Mouse (Mus musculus) lung, postnatal 25 days (tissue): ENCODE data around the gene Gm7694.

Experiments
- DNase-seq: peaks from one replicate; pipeline ENCODE4 v3.0.0; 2022; ENCODE audit warnings: low spot score

Gm7694 gene

GRCm38 (mm10) chr1:170306232-170306631, at the start of gene Gm7694:
Gene Gm7694 (minus strand): TSS chr1:170306332.
- no peak for DNase-seq

- no peak for DNase-seq
These were observed 47.2 kb upstream of the Gm7694 start for GRCm38 (mm10) chr1:170353335-170353734.

- DNase-seq, result no peak
These were observed 44.9 kb upstream of the Gm7694 start for GRCm38 (mm10) chr1:170351080-170351479.

GRCm38 (mm10) chr1:170346266-170346665, 40.1 kb upstream of the Gm7694 start:
- DNase-seq, result peak; percentile 46

- no peak for DNase-seq
These were observed 37.8 kb upstream of the Gm7694 start for GRCm38 (mm10) chr1:170343906-170344305.

- DNase-seq, result no peak
These were observed 36.9 kb upstream of the Gm7694 start for GRCm38 (mm10) chr1:170343081-170343480.

- no peak for DNase-seq
These were observed 33.8 kb upstream of the Gm7694 start for GRCm38 (mm10) chr1:170339943-170340342.

- no peak for DNase-seq
These were observed 26.6 kb upstream of the Gm7694 start for GRCm38 (mm10) chr1:170332775-170333174.

- DNase-seq, result no peak
These were observed 25.8 kb upstream of the Gm7694 start for GRCm38 (mm10) chr1:170331926-170332325.

GRCm38 (mm10) chr1:170325277-170325676, 19.1 kb upstream of the Gm7694 start:
- DNase-seq, result no peak

GRCm38 (mm10) chr1:170324312-170324711, 18.2 kb upstream of the Gm7694 start:
- peak; percentile 18 for DNase-seq

GRCm38 (mm10) chr1:170323001-170323400, 16.9 kb upstream of the Gm7694 start:
- peak; percentile 75 for DNase-seq

- DNase-seq, result no peak
These were observed 15.9 kb upstream of the Gm7694 start for GRCm38 (mm10) chr1:170322046-170322445.

- DNase-seq, result no peak
These were observed 5.3 kb upstream of the Gm7694 start for GRCm38 (mm10) chr1:170311431-170311830.

GRCm38 (mm10) chr1:170308503-170308902, 2.4 kb upstream of the Gm7694 start, which contains the start of gene Spata46:
Gene Spata46 (plus strand): TSS chr1:170308803.
- no peak for DNase-seq

GRCm38 (mm10) chr1:170305002-170305401, 1.1 kb downstream of the Gm7694 start:
- DNase-seq, result no peak

GRCm38 (mm10) chr1:170303103-170303502, 3.0 kb downstream of the Gm7694 start:
- no peak for DNase-seq

GRCm38 (mm10) chr1:170302456-170302855, 3.7 kb downstream of the Gm7694 start:
- no peak for DNase-seq

GRCm38 (mm10) chr1:170301686-170302085, 4.4 kb downstream of the Gm7694 start:
- DNase-seq, result no peak

GRCm38 (mm10) chr1:170299496-170299895, 6.6 kb downstream of the Gm7694 start:
- no peak for DNase-seq

GRCm38 (mm10) chr1:170294786-170295570, 11.2 kb downstream of the Gm7694 start:
- DNase-seq, result no peak

GRCm38 (mm10) chr1:170293257-170293656, 12.9 kb downstream of the Gm7694 start:
- DNase-seq, result no peak

GRCm38 (mm10) chr1:170292239-170292951, 13.7 kb downstream of the Gm7694 start:
- peak; percentile 67 for DNase-seq
